8 mouse cellular contexts compared by ENCODE assay signal in genomic region chr6:34869225-34869915, GRCm38 (mm10). TPM values are rescaled to one million over a fixed set of nuclear protein-coding genes. Genes with fewer than 3 reads are reported as not detected.
DNase-seq lines count a peak whose midpoint lies in the region; ATAC-seq and TF ChIP-seq lines count a peak whose summit lies in the region.

No protein-coding gene starts in this region.

- H3K9me3 ChIP-seq in heart, embryonic 13.5 days = no peaks in the 10 kb centered on the region
- H3K9me3 ChIP-seq in liver, postnatal 0 days (ENCODE audit: low read length) = no peaks in the 10 kb centered on the region

- no peak for TF ChIP-seq POLR2A in spleen, adult 2 months (IDR thresholded peaks at IDR 0.05; ENCODE audit: low read depth, low read length)

- peak; percentile 67; the same call in 1 of the 2 replicates for TF ChIP-seq EP300 in liver, postnatal 0 days (IDR thresholded peaks at IDR 0.05; ENCODE audit: low read depth)

- H3K9ac ChIP-seq in heart, embryonic 13.5 days = peak overlapping the region; percentile 40
- peak overlapping the region; percentile 37 for H3K9ac ChIP-seq in liver, postnatal 0 days (replicated peaks)

- no peaks in the 10 kb centered on the region for H3K36me3 ChIP-seq in spleen, adult 2 months (ENCODE audit: control insufficient read depth, insufficient read depth, low read length)
- H3K36me3 ChIP-seq in heart, embryonic 13.5 days = peaks cover 5% of the 10 kb centered on the region; the same call in 1 of the 2 replicates
- peaks cover 7% of the 10 kb centered on the region; the same call in 1 of the 2 replicates for H3K36me3 ChIP-seq in liver, postnatal 0 days (replicated peaks; ENCODE audit: insufficient read depth, low read length)

- ATAC-seq in heart, embryonic 13.5 days (ENCODE audit: extremely low read depth, insufficient number of reproducible peaks, low FRiP score, low TSS enrichment) = no peak
- peak; percentile 57 for ATAC-seq in liver, postnatal 0 days

- 16% methylated on average over 13 of the region's 13 CpGs for WGBS in spleen, adult 2 months
- WGBS in heart, embryonic 13.5 days = 36% methylated on average over 13 of the region's 13 CpGs
- 28% methylated on average over 13 of the region's 13 CpGs for WGBS in liver, postnatal 0 days (ENCODE audit: insufficient replicate concordance)

- no peaks in the 10 kb centered on the region for H3K27me3 ChIP-seq in spleen, adult 2 months (ENCODE audit: control insufficient read depth, insufficient read depth, low read length)
- H3K27me3 ChIP-seq in heart, embryonic 13.5 days (replicated peaks) = no peaks in the 10 kb centered on the region
- no peaks in the 10 kb centered on the region for H3K27me3 ChIP-seq in liver, postnatal 0 days (ENCODE audit: insufficient read depth, low read length)

- H3K4me2 ChIP-seq in heart, embryonic 13.5 days = peak overlapping the region; percentile 43
- H3K4me2 ChIP-seq in liver, postnatal 0 days (ENCODE audit: low read depth, low read length) = peak overlapping the region; percentile 52

- no peak for TF ChIP-seq CTCF in spleen, adult 2 months (IDR thresholded peaks at IDR 0.05; ENCODE audit: extremely low read depth, insufficient read depth, insufficient read length, insufficient replicate concordance)
- no peak for TF ChIP-seq CTCF in liver, postnatal 0 days (IDR thresholded peaks at IDR 0.05; ENCODE audit: low read depth)

- no peak for DNase-seq in spleen, adult 2 months (ENCODE audit: low read depth in 1 of 2, low spot score in 2 of 2)
- DNase-seq in spleen, postnatal 14 days (ENCODE audit: low spot score in 2 of 2) = no peak
- DNase-seq in liver, postnatal 0 days = peak; percentile 64
- DNase-seq in MN1 (ENCODE audit: low spot score) = no peak
- no peak for DNase-seq in frontal cortex, postnatal 25 days (ENCODE audit: low spot score in 2 of 2)
- DNase-seq in left cerebral cortex, adult 9 months (ENCODE audit: low spot score in 2 of 2) = no peak
- no peak for DNase-seq in left cerebral cortex, adult 11 months (ENCODE audit: low spot score)

- H3K4me3 ChIP-seq in spleen, adult 2 months (ENCODE audit: extremely low read depth, insufficient read depth, insufficient read length) = no peak overlapping the region
- H3K4me3 ChIP-seq in heart, embryonic 13.5 days = no peak overlapping the region; the same call in 1 of the 2 replicates
- no peak overlapping the region for H3K4me3 ChIP-seq in liver, postnatal 0 days (ENCODE audit: low read depth, low read length)

- H3K27ac ChIP-seq in spleen, adult 2 months (ENCODE audit: insufficient read depth, low read length) = peak overlapping the region; percentile 26
- peak overlapping the region; percentile 68 for H3K27ac ChIP-seq in heart, embryonic 13.5 days (replicated peaks)
- peak overlapping the region; percentile 86 for H3K27ac ChIP-seq in liver, postnatal 0 days (ENCODE audit: low read depth)

- H3K4me1 ChIP-seq in spleen, adult 2 months (ENCODE audit: control insufficient read depth, insufficient read depth, insufficient read length) = peaks cover 24% of the 10 kb centered on the region; the same call in 1 of the 2 replicates
- H3K4me1 ChIP-seq in heart, embryonic 13.5 days = peaks cover 65% of the 10 kb centered on the region
- peaks cover 63% of the 10 kb centered on the region for H3K4me1 ChIP-seq in liver, postnatal 0 days (ENCODE audit: insufficient read depth)

RNA-seq across cellular contexts. Expression of gene Tmem140, which starts 6.4 kb away (rescaled TPM):
- 15.0 and 17.4 TPM in 2 replicates for polyA plus RNA-seq in spleen, adult 2 months (2012; rRNA removed)
- polyA plus RNA-seq in heart, embryonic 13.5 days (2015; fragmentation: Nextera tagmentation; extraction: Ambion mirVana) = 0.92 and 1.5 TPM in 2 replicates
- 12.6 and 17.0 TPM in 2 replicates for polyA plus RNA-seq in liver, postnatal 0 days (2015; fragmentation: Nextera tagmentation; extraction: Ambion mirVana)

RNA-seq across cellular contexts. Expression of gene Cyren, which starts 8.5 kb away (rescaled TPM):
- 8.0 and 8.1 TPM in 2 replicates for polyA plus RNA-seq in spleen, adult 2 months (2012; rRNA removed)
- 8.6 and 9.2 TPM in 2 replicates for polyA plus RNA-seq in heart, embryonic 13.5 days (2015; fragmentation: Nextera tagmentation; extraction: Ambion mirVana)
- polyA plus RNA-seq in liver, postnatal 0 days (2015; fragmentation: Nextera tagmentation; extraction: Ambion mirVana) = 4.5 and 4.9 TPM in 2 replicates

RNA-seq across cellular contexts. Expression of gene Wdr91, which starts 41.3 kb away (rescaled TPM):
- 32.9 and 36.5 TPM in 2 replicates for polyA plus RNA-seq in spleen, adult 2 months (2012; rRNA removed)
- 9.4 and 11.2 TPM in 2 replicates for polyA plus RNA-seq in heart, embryonic 13.5 days (2015; fragmentation: Nextera tagmentation; extraction: Ambion mirVana)
- 5.5 and 5.7 TPM in 2 replicates for polyA plus RNA-seq in liver, postnatal 0 days (2015; fragmentation: Nextera tagmentation; extraction: Ambion mirVana)

RNA-seq across cellular contexts. Expression of gene Stra8, which starts 50.6 kb away (rescaled TPM):
- not detected in 2 replicates for polyA plus RNA-seq in spleen, adult 2 months (2012; rRNA removed)
- polyA plus RNA-seq in heart, embryonic 13.5 days (2015; fragmentation: Nextera tagmentation; extraction: Ambion mirVana) = not detected in 2 replicates
- polyA plus RNA-seq in liver, postnatal 0 days (2015; fragmentation: Nextera tagmentation; extraction: Ambion mirVana) = not detected in 2 replicates

Comparison
In these comparisons a context has a peak if more than half of its experiments do, and no peak if none do; other contexts are left out.
1. H3K27ac ChIP-seq: peak in every context shown above with its lines; median percentile 86 in liver, postnatal 0 days; 68 in heart, embryonic 13.5 days; 26 in spleen, adult 2 months.